Mouse (Mus musculus) frontal cortex, postnatal 36 days (tissue): ENCODE measurements around the gene Zfp866.
A peak's percentile ranks its signal among the peaks of the same experiment; 100 is the strongest.

Source experiments
- DNase-seq, 2 experiments: peaks; one replicate each; pipeline ENCODE4 v3.0.0; 2022; ENCODE audit warnings: low spot score in 2 of 2

The Zfp866 gene

GRCm38 (mm10) chr8:69797661-69798060 is 6.7 kb upstream of the Zfp866 start:
- no peak for DNase-seq

- DNase-seq = no peak
Measured at GRCm38 (mm10) chr8:69796721-69797345, 5.9 kb upstream of the Zfp866 start.

DNA sequence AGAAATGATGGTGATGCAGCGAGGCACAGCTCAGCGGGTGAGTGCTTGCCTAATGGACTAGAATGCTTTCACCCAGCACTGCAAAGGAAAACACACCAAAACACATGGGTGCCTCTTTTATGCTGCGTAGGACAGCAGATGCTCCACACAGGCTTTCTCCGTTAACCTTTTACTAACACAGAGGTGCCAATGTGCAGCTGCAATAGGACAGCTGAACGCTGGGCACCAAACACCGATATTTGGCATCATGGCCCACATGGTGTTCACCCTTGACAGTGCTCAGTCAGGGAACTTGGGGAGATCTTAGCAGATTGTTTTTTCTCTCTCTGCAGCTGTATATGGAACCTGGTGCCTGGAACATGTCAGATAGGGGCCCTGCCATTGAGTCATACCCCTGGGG is 3.9 kb upstream of the Zfp866 start:
- no peak for DNase-seq

GRCm38 (mm10) chr8:69794096-69794495 is 3.1 kb upstream of the Zfp866 start:
- no peak for DNase-seq

DNA sequence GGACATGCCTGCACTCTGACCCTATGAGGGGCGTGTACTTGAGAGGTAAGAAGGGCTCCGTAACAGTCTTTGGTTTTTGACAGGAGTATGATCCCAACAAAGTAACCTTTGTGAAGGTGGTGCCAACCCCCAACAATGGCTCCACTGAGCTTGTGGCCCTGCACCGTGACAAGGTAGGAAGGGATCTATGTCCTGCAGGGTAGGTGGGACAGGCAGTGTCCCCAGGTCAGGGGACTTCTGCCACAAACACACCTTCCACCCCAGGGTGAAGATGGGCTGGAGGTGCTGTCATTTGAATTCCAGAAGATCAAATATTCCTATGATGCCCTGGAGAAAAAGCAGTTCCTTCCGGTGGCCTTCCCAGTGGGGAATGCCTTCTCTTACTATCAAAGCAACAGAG is 2.7 kb upstream of the Zfp866 start:
- no peak for DNase-seq

- no peak for DNase-seq
Measured at GRCm38 (mm10) chr8:69791415-69792068, 564 bp upstream of the Zfp866 start.

GRCm38 (mm10) chr8:69790364-69790763 is 614 bp downstream of the Zfp866 start:
- no peak for DNase-seq

GRCm38 (mm10) chr8:69789731-69790130 is 1.2 kb downstream of the Zfp866 start:
- no peak for DNase-seq

GRCm38 (mm10) chr8:69789105-69789504 is 1.9 kb downstream of the Zfp866 start:
- no peak for DNase-seq

GRCm38 (mm10) chr8:69777111-69777510 is 13.9 kb downstream of the Zfp866 start:
- no peak for DNase-seq

- no peak for DNase-seq
Measured at GRCm38 (mm10) chr8:69775149-69775534, 15.8 kb downstream of the Zfp866 start.

DNA sequence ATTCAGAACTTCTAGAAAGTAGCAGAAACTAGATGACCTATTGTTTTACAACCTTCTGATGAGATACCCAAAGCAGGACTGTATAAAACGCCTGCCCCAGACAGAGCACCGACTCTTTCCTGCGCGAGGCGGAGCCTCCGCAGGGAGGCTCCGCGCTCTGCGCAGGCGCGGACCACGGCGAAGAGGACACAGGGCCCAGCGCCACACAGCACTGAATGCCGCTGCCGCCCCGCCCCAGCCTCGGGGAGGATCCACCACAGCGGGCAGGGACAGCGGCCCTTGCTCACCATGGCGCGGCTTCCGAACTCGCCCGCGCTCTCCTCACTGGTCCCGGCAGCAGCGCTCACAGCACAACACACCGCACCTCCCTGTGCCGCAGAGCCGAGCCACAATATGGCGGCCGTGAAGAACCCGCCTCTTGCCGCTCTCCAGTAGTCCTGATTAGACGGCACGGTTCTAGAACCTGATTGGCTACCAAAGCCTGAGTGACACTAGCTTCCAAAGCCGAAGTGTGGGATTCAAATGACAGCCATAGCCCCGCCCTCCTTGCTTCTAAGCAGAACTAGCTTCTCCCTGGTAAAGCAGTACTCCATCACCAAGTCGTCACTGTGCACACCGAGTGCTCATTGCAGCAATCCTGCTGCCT is 16.4 kb downstream of the Zfp866 start, which contains the start of gene Gm20422:
Gm20422 (minus strand) TSS at position 384 of the 646 bp plus-strand sequence.
- DNase-seq = peak; percentile 87 to 90

DNA sequence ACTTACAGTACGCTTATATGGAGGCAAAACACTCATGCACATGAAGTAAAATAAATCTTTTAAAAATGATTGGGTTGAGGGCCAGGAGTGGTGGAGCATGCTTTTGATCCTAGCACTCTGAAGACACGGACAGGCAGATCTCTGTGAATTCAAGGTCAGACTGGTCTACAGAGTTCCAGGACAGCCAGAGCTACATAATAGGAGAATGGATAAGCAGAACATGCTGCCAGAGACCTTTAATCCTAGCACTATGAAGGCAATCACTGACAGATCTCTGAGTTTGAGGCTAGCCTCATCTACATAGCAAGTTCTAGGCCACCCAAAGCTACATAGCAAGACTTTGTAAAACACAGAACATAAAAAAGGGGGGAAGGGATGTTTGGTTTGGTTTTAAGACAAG is 18.9 kb downstream of the Zfp866 start:
- DNase-seq = no peak

DNA sequence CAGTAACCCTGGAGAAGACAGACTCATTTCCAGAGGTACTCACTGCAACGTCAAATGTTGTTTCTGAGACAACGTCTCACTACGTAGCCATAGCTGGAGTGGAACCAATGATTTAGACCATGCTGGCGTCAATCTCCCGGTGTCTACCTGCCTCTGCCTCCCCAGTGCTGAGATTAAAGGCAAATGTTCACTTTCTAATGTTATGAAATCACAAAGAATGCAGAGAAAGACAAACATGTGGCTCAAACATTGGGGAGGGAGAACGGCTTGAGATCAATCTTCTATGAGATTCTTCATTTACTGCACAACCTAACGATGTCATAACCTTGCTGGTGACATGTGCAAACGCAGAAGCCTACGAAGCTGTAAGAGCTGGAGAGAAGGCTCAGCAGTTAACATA is 19.8 kb downstream of the Zfp866 start:
- no peak for DNase-seq

- no peak for DNase-seq
Measured at GRCm38 (mm10) chr8:69761814-69762445, 29.0 kb downstream of the Zfp866 start.

DNA sequence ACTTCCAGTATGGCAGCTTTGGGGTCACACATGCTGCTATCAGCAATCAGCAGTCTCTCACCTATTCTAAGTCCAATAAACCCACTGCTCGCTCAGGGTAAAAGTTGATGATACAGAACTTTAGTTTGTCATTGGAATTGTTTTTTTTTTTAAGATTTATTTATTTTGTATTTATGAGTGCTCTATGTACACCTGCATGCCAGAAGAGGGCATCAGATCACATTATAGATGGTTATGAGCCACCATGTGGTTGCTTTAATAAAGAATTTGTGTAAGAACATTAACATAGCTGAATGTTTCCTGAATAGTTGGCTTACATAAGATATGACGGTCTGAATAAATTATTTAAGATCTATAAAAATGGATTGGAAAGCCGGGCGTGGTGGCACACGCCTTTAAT is 32.7 kb downstream of the Zfp866 start:
- DNase-seq = no peak

DNA sequence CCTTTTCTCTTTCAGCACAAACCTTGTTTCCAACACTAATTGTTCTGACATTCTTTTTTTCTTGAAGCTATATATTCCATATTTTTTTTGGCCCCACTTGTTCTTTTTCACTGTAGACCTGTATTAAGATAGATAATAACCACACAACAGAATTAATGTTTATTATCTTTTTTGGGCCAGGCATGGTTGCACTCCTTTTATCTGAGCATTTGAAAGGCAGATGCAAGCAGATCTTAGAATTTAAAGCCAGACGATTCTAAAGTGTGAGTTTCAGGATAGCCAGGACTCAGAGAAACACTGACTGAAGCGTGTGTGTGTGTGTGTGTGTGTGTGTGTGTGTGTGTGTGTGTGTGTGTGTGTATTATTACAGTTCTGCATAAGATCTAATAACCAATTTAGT is 38.5 kb downstream of the Zfp866 start:
- DNase-seq = no peak

DNA sequence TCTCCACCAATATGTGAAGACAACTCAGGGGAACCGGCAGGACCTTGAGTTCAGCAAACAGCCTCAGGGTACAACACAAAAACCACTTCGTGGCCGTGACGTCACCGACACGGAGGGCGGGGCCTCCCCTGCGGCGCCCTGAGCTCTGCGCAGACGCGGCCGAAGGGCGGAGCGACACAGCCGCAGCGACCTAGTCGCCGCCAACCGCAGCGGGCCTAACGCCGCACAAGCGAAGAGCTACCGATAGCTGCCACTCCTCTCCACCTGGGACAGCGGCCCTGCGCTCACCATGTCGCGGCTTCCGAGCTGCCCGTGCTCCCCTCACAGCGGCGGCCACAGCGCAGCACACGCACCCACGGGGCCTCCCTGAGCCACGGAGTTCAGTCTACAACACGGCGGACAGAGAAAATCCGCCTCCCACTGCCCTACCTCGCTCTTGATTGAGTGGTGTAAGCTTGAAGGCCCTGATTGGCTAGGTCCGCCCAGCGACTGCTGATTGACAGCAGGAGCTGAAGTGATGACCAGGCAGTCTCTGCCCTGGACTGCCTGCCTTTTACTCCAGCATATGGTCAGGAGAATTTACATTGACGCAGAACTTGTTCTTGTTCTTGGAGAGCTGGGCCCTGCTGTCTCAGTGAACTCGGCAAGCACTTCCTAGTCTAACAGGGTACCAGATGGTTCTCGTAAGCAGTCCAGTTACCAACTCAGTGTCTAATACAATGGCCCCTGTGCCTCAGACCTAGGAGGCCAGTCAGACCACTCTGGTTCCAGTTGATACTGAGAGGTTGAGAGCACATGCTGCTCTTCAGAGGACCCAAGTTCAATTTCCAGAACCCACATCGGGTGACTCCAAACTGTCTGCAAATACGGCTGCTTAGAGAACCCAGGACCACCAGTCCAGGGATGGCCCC is 41.2 kb downstream of the Zfp866 start, which contains the start of gene Zfp963:
Zfp963 (minus strand) TSS at position 427 of the 911 bp plus-strand sequence.
- DNase-seq = peak; percentile 95

GRCm38 (mm10) chr8:69741231-69741630 is 49.7 kb downstream of the Zfp866 start:
- DNase-seq = no peak

- DNase-seq = no peak
Measured at GRCm38 (mm10) chr8:69740763-69741162, 50.2 kb downstream of the Zfp866 start.

DNA sequence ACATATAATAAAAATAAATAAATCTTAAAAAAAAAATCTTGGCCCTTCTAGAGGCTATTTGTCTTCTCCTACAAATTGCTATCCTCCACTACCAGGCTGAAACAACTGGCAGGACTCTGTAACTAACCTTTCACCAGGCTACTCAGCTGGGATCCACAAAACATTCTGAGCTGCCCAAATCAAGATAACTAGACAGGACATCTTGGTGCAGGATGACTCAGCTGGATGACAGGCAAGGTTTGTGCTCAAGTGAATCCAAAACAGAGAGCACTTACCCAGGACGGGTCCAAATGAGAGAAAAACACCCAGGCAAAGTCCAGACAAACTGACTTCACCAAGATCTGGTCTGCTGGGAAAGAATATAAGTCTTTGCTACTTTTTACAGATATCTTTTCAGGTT is 55.5 kb downstream of the Zfp866 start:
- no peak for DNase-seq

GRCm38 (mm10) chr8:69717232-69717580 is 73.8 kb downstream of the Zfp866 start:
- DNase-seq = no peak
